Mouse (Mus musculus) gastrocnemius, adult 2 months (tissue): ENCODE results near the gene Ints5. TPM values are rescaled to one million over a fixed set of nuclear protein-coding genes. Genes with fewer than 3 reads are reported as not detected.
"Not testable (repeated sequence)": the region's sequence is repeated elsewhere in the genome, so short reads cannot be mapped to it uniquely, and the experiment has no call there.

Experiments
- DNase-seq: peaks from one replicate; pipeline ENCODE4 v3.0.0; 2022
- H3K27ac ChIP-seq: fragments of 200-600 bp; 2 replicates; pipeline ENCODE4 v1.8.1; 2022; ENCODE audit warnings: mild to moderate bottlenecking
- H3K4me3 ChIP-seq: fragments of 200-600 bp; 2 replicates; pipeline ENCODE4 v1.8.1; 2022; ENCODE audit warnings: mild to moderate bottlenecking, moderate library complexity
- CTCF ChIP-seq: fragments of 200-600 bp; IDR thresholded peaks from 2 replicates; pipeline ENCODE4 v1.8.1; 2022; ENCODE audit warnings: antibody characterized with exemption, mild to moderate bottlenecking, moderate library complexity
- intact Hi-C: fragments of 180-260 bp; cut with DNase I; formaldehyde crosslinking; loops from one replicate; pipeline ENCODE4 v1.15.1; 2025
- total RNA-seq, 2 experiments: library from RNA; stranded (reverse); gene quantifications; 2 replicates each; pipeline ENCODE4 v1.2.3; 2021

The Ints5 gene
- total RNA-seq, 2 experiments from 2014 or later: 10.6 to 12.5 TPM

DNA sequence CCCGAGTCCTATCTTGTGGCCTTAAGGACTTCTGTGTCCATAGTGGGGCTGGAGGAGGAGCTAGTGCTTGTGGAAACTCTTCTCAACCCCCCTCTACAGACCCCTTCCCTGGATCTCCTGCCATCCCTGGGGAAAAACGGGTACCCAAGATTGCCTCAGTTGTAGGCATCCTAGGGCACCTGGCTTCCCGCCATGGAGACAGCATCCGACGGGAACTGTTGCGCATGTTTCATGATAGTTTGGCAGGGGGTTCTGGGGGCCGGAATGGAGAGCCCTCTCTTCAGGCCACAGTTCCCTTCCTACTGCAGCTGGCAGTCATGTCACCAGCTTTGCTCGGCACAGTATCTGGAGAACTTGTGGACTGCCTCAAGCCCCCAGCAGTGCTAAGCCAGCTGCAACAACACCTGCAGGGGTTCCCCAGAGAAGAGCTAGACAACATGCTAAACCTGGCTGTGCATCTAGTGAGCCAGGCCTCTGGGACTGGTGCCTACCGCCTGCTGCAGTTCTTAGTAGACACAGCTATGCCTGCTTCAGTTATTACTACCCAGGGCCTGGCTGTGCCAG lies 2.7 kb downstream of the Ints5 start:
- DNase-seq: no peak
- intact Hi-C loops: no loop called here
- Histone ChIP-seq H3K27ac (no peak overlapping the region), H3K4me3 (no peak overlapping the region)
- no peak for TF ChIP-seq CTCF

DNA sequence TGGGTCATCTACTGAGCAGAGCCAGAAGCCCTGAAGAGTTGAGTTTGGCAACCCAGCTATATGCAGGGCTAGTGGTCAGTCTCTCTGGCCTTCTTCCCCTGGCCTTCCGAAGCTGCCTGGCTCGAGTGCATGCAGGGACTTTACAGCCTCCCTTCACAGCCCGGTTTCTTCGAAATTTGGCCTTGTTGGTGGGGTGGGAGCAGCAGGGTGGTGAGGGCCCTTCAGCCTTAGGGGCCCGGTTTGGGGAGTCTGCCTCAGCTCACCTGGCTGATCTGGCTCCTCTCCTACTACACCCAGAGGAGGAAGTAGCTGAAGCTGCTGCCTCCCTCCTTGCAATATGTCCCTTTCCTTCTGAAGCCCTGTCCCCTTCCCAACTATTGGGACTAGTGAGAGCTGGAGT lies 3.4 kb downstream of the Ints5 start:
- DNase-seq, intact Hi-C loops, H3K4me3 ChIP-seq, H3K27ac ChIP-seq: not testable (repeated sequence)

DNA sequence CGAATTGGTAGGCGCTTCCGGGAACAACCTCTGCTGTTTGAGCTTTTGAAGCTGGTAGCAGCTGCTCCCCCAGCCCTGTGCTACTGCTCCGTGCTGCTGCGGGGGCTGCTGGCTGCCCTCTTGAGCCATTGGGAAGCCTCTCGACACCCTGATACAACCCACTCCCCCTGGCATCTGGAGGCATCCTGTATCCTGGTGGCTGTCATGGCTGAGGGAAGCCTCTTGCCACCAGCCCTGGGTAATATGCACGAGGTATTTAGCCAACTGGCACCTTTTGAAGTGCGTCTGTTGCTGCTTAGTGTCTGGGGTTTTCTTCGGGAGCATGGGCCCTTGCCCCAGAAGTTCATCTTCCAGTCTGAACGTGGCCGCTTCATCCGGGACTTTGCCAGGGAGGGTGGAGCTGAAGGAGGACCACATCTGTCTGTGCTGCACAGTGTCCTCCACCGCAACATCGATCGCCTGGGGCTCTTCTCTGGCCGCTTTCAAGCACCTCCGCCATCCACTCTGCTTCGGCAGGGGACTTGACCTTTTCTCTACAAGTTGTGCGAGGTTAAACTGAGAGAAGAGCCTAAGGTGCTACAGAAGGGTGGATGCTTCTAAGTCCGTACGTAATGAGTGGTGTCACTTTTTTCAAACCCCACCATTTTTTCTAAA lies 4.5 kb downstream of the Ints5 start:
- Histone ChIP-seq H3K27ac (peak overlapping the region; percentile 96), H3K4me3 (peak overlapping the region; percentile 91)
- intact Hi-C loops: not testable (repeated sequence)
- DNase-seq: peak; percentile 63

DNA sequence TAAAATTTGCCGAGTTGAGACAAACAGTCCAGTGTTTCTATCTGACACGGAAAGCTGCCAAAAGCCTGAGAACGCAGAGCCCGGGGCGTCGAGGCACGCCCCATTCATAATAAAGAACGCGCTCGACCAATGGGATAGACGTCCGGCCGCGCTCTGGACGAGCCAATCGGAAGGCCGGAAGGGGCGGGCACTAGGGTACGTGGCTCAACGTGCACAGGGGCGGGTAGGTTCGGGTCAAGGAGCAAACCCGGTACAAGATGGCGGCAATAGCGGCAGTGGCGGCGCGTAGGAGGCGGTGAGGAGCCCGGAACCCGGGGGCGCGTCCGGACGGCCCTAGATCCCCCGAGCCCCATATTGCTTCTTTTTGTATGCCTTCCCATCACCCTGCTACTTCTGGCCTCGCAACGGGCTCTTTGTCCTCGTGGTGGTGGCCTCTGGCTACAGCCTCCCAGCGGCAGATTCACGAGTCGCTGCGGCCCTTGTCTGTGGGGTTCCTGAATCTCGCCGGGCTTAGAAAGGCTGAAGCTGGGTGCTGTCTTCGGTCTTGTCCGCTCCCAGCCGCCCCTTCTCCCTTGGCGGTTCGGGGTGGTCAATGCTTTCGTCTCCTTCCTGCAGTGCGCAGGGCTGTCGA lies 5.2 kb downstream of the Ints5 start, which contains the start of gene Ganab:
TSS of gene Ganab (plus strand) at position 207 of the 631 bp plus-strand sequence.
- Histone ChIP-seq H3K4me3 (peak within 1 kb of the TSS; percentile 91), H3K27ac (peak within 1 kb of the TSS; percentile 96)
- intact Hi-C loops: loop anchor here (2.0 kb wide), 2 partner anchors 21 to 27 kb away; partner anchors contain the start of gene Ubxn1
- peak; percentile 97 for DNase-seq
- TF ChIP-seq CTCF: peak; percentile 33; the same call in 1 of the 2 replicates

DNA sequence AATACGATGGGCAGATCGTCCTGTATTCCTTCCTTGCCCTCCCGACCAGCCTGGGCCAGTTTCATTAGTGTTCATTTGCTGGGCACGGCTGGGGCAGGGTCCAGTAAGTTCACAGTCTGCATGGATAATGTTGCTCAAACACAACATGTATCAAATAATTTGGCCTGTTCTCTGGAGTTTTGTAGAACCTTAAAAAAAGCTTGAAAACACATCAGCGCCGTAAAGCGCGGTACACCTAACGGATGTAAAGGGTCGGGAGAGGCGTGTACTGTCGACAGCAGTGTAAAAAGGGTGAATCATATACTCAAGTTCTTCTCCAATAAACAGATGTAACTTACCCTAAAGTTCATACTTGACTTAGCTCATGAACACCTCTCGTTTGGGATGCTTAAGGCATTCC lies 5.8 kb downstream of the Ints5 start:
- no peak for DNase-seq
- intact Hi-C loops: loop anchor here (2.0 kb wide), 2 partner anchors 20 to 28 kb away; partner anchors contain the start of gene Ubxn1
- Histone ChIP-seq H3K27ac (peak overlapping the region; percentile 96), H3K4me3 (peak overlapping the region; percentile 91)
- TF ChIP-seq CTCF: no peak

DNA sequence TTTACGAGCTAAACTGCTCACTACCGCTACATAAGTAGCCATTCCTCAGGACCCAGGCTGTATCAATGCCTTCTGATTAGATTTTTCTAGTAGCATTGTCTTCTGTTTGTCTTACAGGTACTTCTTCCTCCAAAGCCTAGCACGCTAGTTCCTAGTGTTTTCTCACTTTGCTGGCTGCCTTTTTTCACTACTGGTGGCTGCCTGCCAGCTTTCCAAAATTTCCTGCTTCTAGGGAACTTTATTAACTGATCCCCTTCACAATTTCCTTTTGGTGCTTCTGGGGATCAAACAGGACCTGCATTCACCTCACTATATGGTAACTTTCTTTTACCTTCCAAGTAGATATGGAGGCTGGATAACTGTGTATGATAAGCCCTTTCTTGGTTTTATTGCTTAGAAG lies 6.3 kb downstream of the Ints5 start:
- no peak for TF ChIP-seq CTCF
- no peak for DNase-seq
- Histone ChIP-seq H3K27ac (peak overlapping the region; percentile 96; the same call in 1 of the 2 replicates), H3K4me3 (peak overlapping the region; percentile 91)
- intact Hi-C loops: loop anchor here (2.0 kb wide), 2 partner anchors 20 to 28 kb away; partner anchors contain the start of gene Ubxn1

DNA sequence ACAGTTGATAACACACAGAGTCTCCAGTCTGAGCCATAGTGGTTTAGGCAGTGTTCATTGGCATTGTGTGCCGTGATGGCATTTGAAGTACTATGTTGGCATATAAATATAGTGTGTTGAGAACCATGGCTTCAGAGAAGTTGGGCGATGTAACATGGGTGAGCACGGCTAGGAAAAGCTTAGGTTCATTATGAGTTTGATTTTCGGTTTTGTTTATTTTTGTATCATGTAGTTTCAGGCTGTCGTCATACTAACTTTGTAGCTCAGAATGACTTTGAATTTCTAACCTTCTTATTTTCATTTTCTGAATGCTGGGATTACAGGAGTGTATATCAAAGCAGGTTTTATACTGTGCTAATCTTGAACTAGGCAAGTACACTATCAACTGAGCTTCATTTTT lies 10.6 kb downstream of the Ints5 start:
- no peak for TF ChIP-seq CTCF
- no peak overlapping the region for H3K4me3 ChIP-seq
- DNase-seq: no peak
- H3K27ac ChIP-seq: no peak overlapping the region
- intact Hi-C loops: no loop called here

DNA sequence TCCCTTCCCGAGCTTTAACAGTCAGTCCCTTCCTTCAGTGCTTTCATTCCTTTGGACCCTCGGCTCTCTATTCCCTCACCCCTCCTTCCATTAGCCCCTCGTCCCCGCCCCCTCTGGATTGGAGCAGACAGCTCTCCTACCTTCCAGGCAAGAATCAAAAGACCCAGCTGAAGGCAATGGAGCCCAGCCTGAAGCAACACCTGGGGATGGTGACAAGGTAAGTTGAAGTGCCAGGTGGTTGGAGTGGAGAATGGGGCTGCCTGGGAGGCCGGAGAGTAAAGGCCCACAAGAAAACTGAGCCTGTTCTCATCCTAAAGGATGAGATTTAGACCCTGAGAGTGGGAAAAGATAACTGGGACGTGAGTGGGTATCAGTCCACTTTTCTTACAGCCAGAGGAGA lies 15.7 kb downstream of the Ints5 start:
- DNase-seq: no peak
- Histone ChIP-seq H3K4me3 (no peak overlapping the region), H3K27ac (no peak overlapping the region)
- intact Hi-C loops: no loop called here
- TF ChIP-seq CTCF: no peak

DNA sequence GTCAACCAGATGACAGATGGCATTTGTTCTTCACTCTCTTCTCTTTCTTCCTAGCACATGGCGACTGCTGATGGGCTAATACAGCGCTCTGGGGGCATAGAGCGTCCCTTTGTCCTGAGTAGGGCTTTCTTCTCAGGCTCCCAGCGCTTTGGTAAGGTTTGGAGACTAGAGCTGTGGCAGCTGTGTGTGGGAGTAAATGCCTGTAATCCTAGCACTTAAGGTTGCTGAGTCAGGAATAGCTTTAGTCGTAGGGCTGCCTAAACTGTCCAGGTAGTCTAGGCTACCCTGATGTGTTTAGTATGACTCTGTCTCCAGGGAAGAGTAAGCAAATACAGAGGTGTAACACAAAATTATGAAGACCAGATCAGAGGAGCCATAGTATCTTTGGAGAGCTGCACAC lies 19.0 kb downstream of the Ints5 start:
- no peak for DNase-seq
- Histone ChIP-seq H3K27ac (no peak overlapping the region), H3K4me3 (no peak overlapping the region)
- no peak for TF ChIP-seq CTCF
- intact Hi-C loops: no loop called here

DNA sequence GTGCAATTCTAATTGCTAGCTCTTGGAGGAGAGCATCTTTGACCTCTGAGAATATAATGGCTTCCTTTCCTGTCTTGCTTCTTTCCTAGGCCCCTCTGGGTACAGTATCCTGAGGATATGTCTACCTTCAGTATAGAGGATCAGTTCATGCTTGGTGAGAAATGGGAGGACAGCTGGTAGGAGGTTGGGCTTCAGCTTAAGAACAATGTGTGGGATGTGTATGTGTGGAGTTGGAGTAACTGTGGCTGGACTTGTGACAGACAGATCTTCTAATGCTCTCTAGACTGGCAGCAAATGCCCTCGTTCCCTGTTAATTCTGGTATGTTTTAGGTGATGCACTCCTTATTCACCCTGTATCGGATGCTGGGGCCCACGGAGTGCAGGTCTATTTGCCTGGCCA lies 21.4 kb downstream of the Ints5 start:
- intact Hi-C loops: no loop called here
- TF ChIP-seq CTCF: no peak
- DNase-seq: no peak
- H3K27ac ChIP-seq: no peak overlapping the region
- H3K4me3 ChIP-seq: no peak overlapping the region

DNA sequence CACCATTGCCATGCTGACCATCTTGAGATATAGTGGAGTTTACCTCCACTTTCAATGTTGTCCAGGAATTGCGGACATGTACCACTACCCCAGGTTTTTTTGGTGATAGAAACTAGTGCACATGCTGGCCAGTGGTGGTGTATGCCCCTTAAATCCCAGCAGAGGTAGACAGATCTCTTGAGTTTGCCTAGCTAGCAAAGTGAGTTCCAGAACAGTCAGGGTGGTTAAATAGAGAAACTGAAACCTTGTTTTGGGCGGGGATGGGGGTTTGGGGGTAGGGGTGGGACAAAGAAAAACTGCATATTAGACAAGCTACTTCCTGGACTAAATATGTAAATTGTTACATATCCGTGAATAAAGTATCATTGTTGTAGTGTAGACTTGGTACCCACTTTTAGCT lies 26.2 kb downstream of the Ints5 start:
- TF ChIP-seq CTCF: no peak
- Histone ChIP-seq H3K27ac (no peak overlapping the region), H3K4me3 (no peak overlapping the region)
- intact Hi-C loops: loop anchor here (2.0 kb wide), 1 partner anchor 20 kb away; the partner anchor contains the start of gene Ganab
- DNase-seq: no peak

DNA sequence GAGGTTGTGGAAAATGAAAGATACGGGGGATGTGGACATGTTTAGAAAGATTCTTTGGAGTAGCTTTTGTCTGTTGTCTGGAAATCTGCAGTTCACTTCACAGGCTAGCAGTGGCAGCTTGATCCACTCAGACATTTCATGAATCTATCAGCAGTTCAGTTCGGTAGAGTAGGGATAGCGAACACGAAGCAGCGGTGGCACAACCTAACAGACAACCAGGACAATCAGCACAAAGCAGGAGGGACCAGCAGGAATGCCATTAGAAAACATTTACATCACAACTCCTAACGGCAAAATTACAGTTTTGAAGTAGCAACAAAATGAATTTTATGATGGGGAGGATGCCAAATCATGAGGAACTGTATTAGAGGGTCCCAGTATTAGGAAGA lies 26.9 kb downstream of the Ints5 start:
- H3K27ac ChIP-seq: peak overlapping the region; percentile 96
- DNase-seq: no peak
- peak overlapping the region; percentile 83 for H3K4me3 ChIP-seq
- intact Hi-C loops: loop anchor here (2.0 kb wide), 2 partner anchors 21 to 47 kb away; partner anchors contain the start of genes Eef1g and Ganab
- TF ChIP-seq CTCF: no peak

DNA sequence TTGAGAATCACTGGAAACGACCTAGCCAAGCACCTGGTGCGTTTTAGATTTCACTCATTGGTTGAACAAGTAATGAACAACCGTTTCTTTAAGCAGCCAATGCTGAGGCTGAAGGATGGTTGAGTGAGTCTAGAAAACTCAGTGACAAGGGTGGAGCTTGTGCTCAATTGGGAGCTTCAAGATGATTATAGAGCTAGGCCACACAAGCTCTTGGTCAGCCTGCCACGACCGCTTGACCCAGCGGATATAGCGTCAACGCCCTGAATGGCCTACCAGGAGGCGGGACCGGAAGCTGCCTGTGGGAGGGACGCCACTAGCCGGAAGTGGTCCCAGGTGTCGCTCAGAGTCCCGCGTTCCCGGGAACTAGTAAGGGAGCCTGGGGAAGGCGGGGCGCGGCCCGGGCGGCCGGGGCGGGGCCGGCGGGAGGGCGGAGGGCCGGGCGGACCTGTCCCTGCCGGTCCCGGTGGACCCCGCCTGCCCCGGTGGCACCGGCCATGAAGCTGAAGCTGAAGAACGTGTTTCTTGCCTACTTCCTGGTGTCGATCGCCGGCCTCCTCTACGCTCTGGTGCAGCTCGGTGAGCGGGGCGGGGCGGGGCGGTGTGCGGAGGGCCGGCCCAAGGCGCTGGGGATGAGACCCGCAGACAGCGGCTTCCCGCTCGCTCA lies 27.4 kb downstream of the Ints5 start, which contains the start of gene B3gat3:
TSS of gene B3gat3 (plus strand) at position 302 of the 664 bp plus-strand sequence.
- peak within 1 kb of the TSS; percentile 96 for H3K27ac ChIP-seq
- intact Hi-C loops: loop anchor here (2.0 kb wide), 1 partner anchor 47 kb away; the partner anchor contains the start of gene Eef1g
- H3K4me3 ChIP-seq: peak within 1 kb of the TSS; percentile 83
- TF ChIP-seq CTCF: no peak
- peak; percentile 98 for DNase-seq
